Mouse (Mus musculus): Measurements from ENCODE around the gene Panx3.

Gene Panx3

GRCm38 (mm10) chr9:37634269-37634668, 34.8 kb downstream of the Panx3 start:
- DNase-seq (ENCODE audit: low spot score in 2 of 2) = no peak

- DNase-seq (ENCODE audit: low spot score in 2 of 2) = no peak
Observed at GRCm38 (mm10) chr9:37632305-37632704, 36.7 kb downstream of the Panx3 start.

- no peak for DNase-seq (ENCODE audit: low spot score in 2 of 2)
Observed at GRCm38 (mm10) chr9:37629941-37630340, 39.1 kb downstream of the Panx3 start.

GRCm38 (mm10) chr9:37628581-37628980, 40.5 kb downstream of the Panx3 start:
- DNase-seq (ENCODE audit: low spot score in 2 of 2) = no peak

GRCm38 (mm10) chr9:37627263-37627662, 41.8 kb downstream of the Panx3 start:
- DNase-seq (ENCODE audit: low spot score in 2 of 2) = no peak

GRCm38 (mm10) chr9:37626103-37626567, 42.9 kb downstream of the Panx3 start:
- peak in 1 of 2 experiments; percentile 57 for DNase-seq (ENCODE audit: low spot score in 2 of 2)

- peak; percentile 71 to 86 for DNase-seq (ENCODE audit: low spot score in 2 of 2)
Observed at GRCm38 (mm10) chr9:37625641-37626040, 43.4 kb downstream of the Panx3 start.

- DNase-seq (ENCODE audit: low spot score in 2 of 2) = no peak
Observed at GRCm38 (mm10) chr9:37625129-37625528, 43.9 kb downstream of the Panx3 start.

- DNase-seq (ENCODE audit: low spot score in 2 of 2) = no peak
Observed at GRCm38 (mm10) chr9:37624502-37624901, 44.5 kb downstream of the Panx3 start.

GRCm38 (mm10) chr9:37623981-37624380, 45.1 kb downstream of the Panx3 start:
- no peak for DNase-seq (ENCODE audit: low spot score in 2 of 2)

- DNase-seq (ENCODE audit: low spot score in 2 of 2) = peak in 1 of 2 experiments; percentile 74
Observed at GRCm38 (mm10) chr9:37621290-37621689, 47.7 kb downstream of the Panx3 start.

- DNase-seq (ENCODE audit: low spot score in 2 of 2) = peak in 1 of 2 experiments; percentile 49
Observed at GRCm38 (mm10) chr9:37616770-37617169, 52.3 kb downstream of the Panx3 start.

- DNase-seq (ENCODE audit: low spot score in 2 of 2) = peak in 1 of 2 experiments; percentile 66
Observed at GRCm38 (mm10) chr9:37615220-37615619, 53.8 kb downstream of the Panx3 start.

GRCm38 (mm10) chr9:37614316-37614715, 54.7 kb downstream of the Panx3 start:
- DNase-seq (ENCODE audit: low spot score in 2 of 2) = no peak

- no peak for DNase-seq (ENCODE audit: low spot score in 2 of 2)
Observed at GRCm38 (mm10) chr9:37613911-37614280, 55.1 kb downstream of the Panx3 start.

GRCm38 (mm10) chr9:37613182-37613910, 55.7 kb downstream of the Panx3 start, which contains the start of gene Spa17:
Gene Spa17, minus strand, starts transcription at chr9:37613722.
- peak; percentile 71 to 88 for DNase-seq (ENCODE audit: low spot score in 2 of 2)

Data from left cerebral cortex, adult 9 months (tissue).